Mouse (Mus musculus) heart, postnatal 36 days (tissue): ENCODE measurements around the gene Usp44. TPM values are rescaled to one million over a fixed set of nuclear protein-coding genes. Genes with fewer than 3 reads are reported as not detected.
"Not testable (repeated sequence)": the region's sequence is repeated elsewhere in the genome, so short reads cannot be mapped to it uniquely, and the experiment has no call there.

Source experiments
- DNase-seq, 2 experiments: peaks; one replicate each; pipeline ENCODE4 v3.0.0; 2021 to 2022
- intact Hi-C: fragments of 180-260 bp; cut with DNase I; formaldehyde crosslinking; loops from one replicate; pipeline ENCODE4 v1.15.1; 2025
- total RNA-seq, 2 experiments: library from RNA; stranded (reverse); gene quantifications; 2 replicates each; pipeline ENCODE4 v1.2.3; 2021

Usp44 gene
- not detected for total RNA-seq

- DNase-seq, result no peak
- intact Hi-C loops, result no loop called here
Measured at GRCm38 (mm10) chr10:93830931-93831729, at the start of gene Usp44. Usp44 (plus strand) TSS chr10:93831555.

GRCm38 (mm10) chr10:93783216-93784013 lies 47.9 kb upstream of the Usp44 start:
- intact Hi-C loops, result loop anchor here (1.0 kb wide), 1 partner anchor 11 kb away; no protein-coding TSS in a partner anchor
- no peak for DNase-seq

GRCm38 (mm10) chr10:93799711-93800362 lies 31.5 kb upstream of the Usp44 start:
- intact Hi-C loops, result no loop called here
- DNase-seq, result peak in 1 of 2 experiments; percentile 8

DNA sequence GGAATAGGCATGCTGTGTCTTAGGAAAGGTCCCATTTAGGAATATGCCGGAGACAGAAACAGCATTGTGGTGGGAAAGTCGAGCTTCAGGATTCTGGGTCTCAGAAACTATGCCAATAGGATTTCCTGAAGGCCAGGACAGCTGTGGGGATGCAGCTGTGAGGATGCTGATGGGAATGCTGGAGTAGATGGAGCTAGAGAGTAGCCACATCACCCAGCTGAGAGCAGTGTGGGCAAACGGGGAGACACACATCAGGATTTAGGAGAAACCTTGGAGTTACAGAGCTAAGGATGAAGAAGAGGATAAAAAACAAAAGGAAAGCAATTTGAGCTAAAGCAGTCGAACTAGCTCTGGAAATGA lies 31.0 kb upstream of the Usp44 start:
- intact Hi-C loops, result no loop called here
- DNase-seq, result no peak

GRCm38 (mm10) chr10:93800895-93801294 lies 30.5 kb upstream of the Usp44 start:
- intact Hi-C loops, result no loop called here
- DNase-seq, result no peak

GRCm38 (mm10) chr10:93803199-93803598 lies 28.2 kb upstream of the Usp44 start:
- no peak for DNase-seq
- intact Hi-C loops, result no loop called here

GRCm38 (mm10) chr10:93809438-93809837 lies 21.9 kb upstream of the Usp44 start:
- DNase-seq, intact Hi-C loops: not testable (repeated sequence)

- intact Hi-C loops, result loop anchor here (5.0 kb wide), 2 partner anchors 33 to 198 kb away; no protein-coding TSS in a partner anchor
- DNase-seq, result no peak
Measured at GRCm38 (mm10) chr10:93810590-93811185, 20.7 kb upstream of the Usp44 start.

DNA sequence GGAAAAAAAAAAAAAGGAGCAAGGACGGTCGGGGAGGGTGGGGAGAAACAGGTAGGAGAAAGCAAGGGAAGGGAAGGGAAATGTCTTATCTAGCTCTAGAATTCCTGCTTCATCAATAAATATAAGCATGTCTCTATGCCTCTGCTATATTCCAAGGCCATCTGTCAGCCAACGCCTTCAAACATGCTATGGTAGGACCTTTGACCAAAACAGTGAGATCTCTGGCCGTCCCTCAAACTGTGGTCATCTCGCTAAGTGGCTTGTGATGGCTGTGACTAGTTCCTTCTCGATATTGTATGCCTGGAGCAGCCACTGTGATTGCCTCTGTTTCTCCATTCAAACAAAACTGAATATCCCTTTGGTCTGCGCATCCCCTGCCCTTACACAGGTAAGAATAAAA lies 19.3 kb upstream of the Usp44 start:
- intact Hi-C loops, result loop anchor here (5.0 kb wide), 2 partner anchors 35 to 200 kb away; no protein-coding TSS in a partner anchor
- DNase-seq, result no peak

DNA sequence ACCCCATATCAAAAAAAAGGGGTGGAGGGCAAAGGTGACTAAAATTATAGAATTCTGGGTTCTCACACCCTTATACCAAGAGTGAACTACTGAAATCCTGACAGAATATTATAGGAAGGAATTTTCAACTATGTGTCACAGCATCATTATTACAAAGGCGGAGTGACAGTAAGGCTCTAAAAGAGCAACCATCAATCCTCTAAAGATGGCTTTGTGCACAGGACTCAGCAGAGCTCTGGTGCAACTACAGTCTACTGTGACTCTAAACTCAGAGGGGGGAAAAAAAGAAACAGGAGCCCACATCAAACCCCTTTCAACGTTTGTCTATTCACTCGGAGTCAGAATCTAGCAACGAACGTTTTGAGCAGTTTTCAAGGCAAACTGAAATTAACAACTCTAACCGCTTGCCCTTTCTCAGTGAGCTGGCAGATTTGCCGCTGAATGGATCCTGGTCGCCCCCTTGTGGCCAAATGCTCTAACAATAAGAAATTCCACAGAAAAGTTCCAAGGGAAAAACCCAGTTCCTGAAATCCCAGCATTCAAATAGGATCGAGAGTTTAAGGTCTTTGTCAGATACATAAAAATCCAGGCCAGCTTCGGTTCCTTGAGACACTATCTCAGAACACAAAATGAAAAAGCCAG lies 18.5 kb upstream of the Usp44 start:
- DNase-seq, result peak; percentile 79 to 82

GRCm38 (mm10) chr10:93813755-93814154 lies 17.6 kb upstream of the Usp44 start:
- intact Hi-C loops, result loop anchor here (1.0 to 5.0 kb wide), 3 partner anchors 36 to 219 kb away; no protein-coding TSS in a partner anchor
- DNase-seq, result no peak

More for the DNA sequence above, 18.5 kb upstream of the Usp44 start:
- intact Hi-C loops, result loop anchor here (1.0 to 5.0 kb wide), 3 partner anchors 36 to 219 kb away; no protein-coding TSS in a partner anchor

GRCm38 (mm10) chr10:93818661-93819060 lies 12.7 kb upstream of the Usp44 start:
- peak; percentile 66 to 67 for DNase-seq
- intact Hi-C loops, result loop anchor here (1.0 to 5.0 kb wide), 2 partner anchors 159 to 298 kb away; no protein-coding TSS in a partner anchor

- DNase-seq, result no peak
- intact Hi-C loops, result no loop called here
Measured at GRCm38 (mm10) chr10:93829898-93830831, 1.2 kb upstream of the Usp44 start.

DNA sequence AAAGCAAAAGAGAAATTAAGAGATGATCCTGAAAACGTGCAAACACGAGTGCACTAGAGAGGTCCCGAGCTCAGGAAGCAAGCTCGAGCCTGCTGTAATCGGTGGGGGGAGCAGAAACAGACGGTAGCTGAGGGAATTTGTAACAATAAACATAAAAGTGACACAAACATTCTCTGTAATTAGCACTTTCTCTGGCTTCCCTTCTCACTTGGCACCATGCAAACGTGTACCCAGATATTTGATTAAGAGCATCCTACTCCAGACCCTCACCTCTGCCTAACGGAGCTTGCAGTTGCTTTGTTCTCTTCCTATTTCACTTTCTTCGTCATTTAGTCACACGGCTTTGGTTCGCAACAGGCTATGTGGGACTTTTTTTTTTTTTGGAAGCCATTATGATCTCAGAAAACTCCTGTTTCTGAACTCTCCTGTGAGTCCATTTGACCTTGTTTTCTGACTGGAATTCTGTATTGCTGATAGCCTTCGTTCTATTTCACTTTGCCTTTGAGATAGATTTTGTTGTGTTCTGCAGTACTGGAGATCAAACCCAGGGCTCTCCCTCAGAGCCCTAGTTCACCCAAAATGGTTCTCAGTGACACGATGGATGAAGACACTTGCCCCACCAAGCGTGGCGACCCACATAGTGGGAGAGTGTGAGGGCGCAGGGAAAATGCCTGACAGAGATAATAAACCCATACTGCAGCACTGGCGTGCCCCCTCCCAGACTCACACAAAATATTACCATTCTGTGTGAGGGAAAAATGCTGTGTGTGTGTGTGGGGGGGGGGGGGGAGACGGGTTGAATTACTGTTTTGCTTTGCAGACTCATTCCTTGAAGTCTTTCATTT lies 597 bp downstream of the Usp44 start:
- intact Hi-C loops, result no loop called here
- no peak for DNase-seq

- intact Hi-C loops, result no loop called here
- DNase-seq, result no peak
Measured at GRCm38 (mm10) chr10:93832811-93833210, 1.5 kb downstream of the Usp44 start.

GRCm38 (mm10) chr10:93833370-93833698 lies 2.0 kb downstream of the Usp44 start:
- intact Hi-C loops, result no loop called here
- no peak for DNase-seq

DNA sequence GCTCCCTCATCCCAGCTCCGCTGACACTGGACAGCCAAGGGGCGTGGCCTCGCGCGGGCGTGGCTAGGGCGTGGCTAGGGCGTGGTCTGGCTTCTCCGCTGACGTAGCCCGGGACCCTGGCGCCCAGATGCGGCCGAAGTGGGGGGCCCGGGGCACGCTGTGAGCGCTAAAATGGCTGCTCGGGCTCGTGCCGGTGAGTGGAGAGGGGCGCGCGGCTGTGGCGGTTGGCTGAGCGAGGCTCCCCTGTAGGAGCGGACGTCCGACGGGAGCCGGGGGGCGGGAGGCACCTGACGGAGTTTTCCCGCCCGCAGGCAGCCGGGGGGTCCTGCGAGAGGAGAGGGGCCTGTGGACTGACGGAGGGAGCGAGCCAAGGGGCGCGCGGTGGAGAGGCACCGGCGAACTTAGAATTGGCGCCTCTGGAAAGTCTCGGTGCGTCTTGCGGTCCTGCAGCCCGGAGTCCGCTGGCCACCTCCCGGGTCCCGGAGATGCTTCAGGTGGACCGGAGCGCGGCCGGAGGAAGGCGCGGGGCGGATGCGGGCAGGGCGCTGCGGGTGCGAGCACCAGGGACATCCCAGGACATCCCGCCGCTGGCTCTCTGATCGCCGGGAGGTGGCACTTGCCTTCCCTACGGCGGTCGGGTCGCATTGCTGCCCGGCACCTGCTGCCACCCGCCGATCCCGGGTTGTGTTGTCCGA lies 2.5 kb downstream of the Usp44 start:
- DNase-seq, result peak; percentile 34 to 50
- intact Hi-C loops, result no loop called here

- DNase-seq, result no peak
- intact Hi-C loops, result no loop called here
Measured at GRCm38 (mm10) chr10:93834394-93834745, 3.0 kb downstream of the Usp44 start.
